Comparison of ENCODE assay signal across 11 mouse cellular contexts in genomic region chr2:17443581-17443980, GRCm38 (mm10).
"Had no signal": no experiment of that assay in that cellular context is flagged by ENCODE, and none has a peak within 500 bp of the region (broad histone marks: within the 10 kb centered on the region; RNA-seq: fewer than 3 reads in every experiment).

No protein-coding gene starts in this region.

- H3K9ac ChIP-seq: kidney, embryonic 15.5 days; limb, embryonic 13.5 days; liver, embryonic 14.5 days had no signal

- H3K4me1 ChIP-seq: kidney, embryonic 15.5 days; limb, embryonic 13.5 days; midbrain, embryonic 10.5 days had no signal

- H3K27me3 ChIP-seq: kidney, embryonic 15.5 days; limb, embryonic 13.5 days had no signal

- H3K27ac ChIP-seq: kidney, embryonic 15.5 days; limb, embryonic 13.5 days; liver, embryonic 14.5 days; midbrain, embryonic 10.5 days had no signal

- H3K4me2 ChIP-seq: kidney, embryonic 15.5 days; limb, embryonic 13.5 days had no signal

- H3K9me3 ChIP-seq: kidney, embryonic 15.5 days; limb, embryonic 13.5 days; midbrain, embryonic 10.5 days had no signal

- DNase-seq: kidney, adult 18-20 months; kidney, postnatal 14 days; lung, adult 18-20 months; midbrain, embryonic 14.5 days; right cerebral cortex, adult 18-20 months; right cerebral cortex, postnatal 25 days; thymus, postnatal 4 days had no signal

- H3K36me3 ChIP-seq: kidney, embryonic 15.5 days; limb, embryonic 13.5 days; midbrain, embryonic 10.5 days had no signal

- H3K4me3 ChIP-seq: kidney, embryonic 15.5 days; limb, embryonic 13.5 days; midbrain, embryonic 10.5 days had no signal
